Mouse (Mus musculus): Measurements from ENCODE around the gene E2f8. TPM values are rescaled to one million over a fixed set of nuclear protein-coding genes. Genes with fewer than 3 reads are reported as not detected.

Gene E2f8
- polyA plus RNA-seq, 1 experiment from 2014 or later: 22.7 TPM

- WGBS (ENCODE audit: insufficient replicate concordance): 76% methylated on average over 24 of the region's 24 CpGs
- H3K27ac ChIP-seq (ENCODE audit: low read depth, low read length): no peak overlapping the region
- ATAC-seq (replicated peaks; ENCODE audit: insufficient number of reproducible peaks, low FRiP score, low TSS enrichment): no peak
Measured at GRCm38 (mm10) chr7:48897539-48898163, 16.3 kb upstream of the E2f8 start.

GRCm38 (mm10) chr7:48896051-48896450 is 14.7 kb upstream of the E2f8 start:
- Histone ChIP-seq H3K27ac (ENCODE audit: low read depth, low read length) (peak overlapping the region; percentile 82), H3K4me1 (ENCODE audit: control insufficient read depth, insufficient read depth, low read length) (peaks cover 50% of the 10 kb centered on the region)

More at GRCm38 (mm10) chr7:48897539-48898163, 16.3 kb upstream of the E2f8 start:
- Histone ChIP-seq H3K9ac (ENCODE audit: low read depth, low read length) (no peak overlapping the region), H3K36me3 (ENCODE audit: control insufficient read depth, insufficient read depth, low read length) (no peaks in the 10 kb centered on the region), H3K27me3 (ENCODE audit: control insufficient read depth, insufficient read depth, low read length) (no peaks in the 10 kb centered on the region), H3K9me3 (replicated peaks; ENCODE audit: control insufficient read depth, low read length) (no peaks in the 10 kb centered on the region), H3K4me3 (ENCODE audit: low read depth, low read length) (no peak overlapping the region), H3K4me2 (no peak overlapping the region), H3K4me1 (ENCODE audit: control insufficient read depth, insufficient read depth, low read length) (peaks cover 50% of the 10 kb centered on the region)

GRCm38 (mm10) chr7:48895475-48895874 is 14.1 kb upstream of the E2f8 start:
- H3K27ac ChIP-seq (ENCODE audit: low read depth, low read length): peak overlapping the region; percentile 82

More at GRCm38 (mm10) chr7:48896051-48896450, 14.7 kb upstream of the E2f8 start:
- Histone ChIP-seq H3K9ac (ENCODE audit: low read depth, low read length) (0 out of 2 replicates have a peak overlapping the region, but pooled peaks have one; percentile 52), H3K4me3 (ENCODE audit: low read depth, low read length) (no peak overlapping the region), H3K36me3 (ENCODE audit: control insufficient read depth, insufficient read depth, low read length) (no peaks in the 10 kb centered on the region), H3K4me2 (no peak overlapping the region), H3K27me3 (ENCODE audit: control insufficient read depth, insufficient read depth, low read length) (no peaks in the 10 kb centered on the region), H3K9me3 (replicated peaks; ENCODE audit: control insufficient read depth, low read length) (no peaks in the 10 kb centered on the region)
- 48% methylated on average over 4 of the region's 4 CpGs for WGBS (ENCODE audit: insufficient replicate concordance)
- no peak for ATAC-seq (replicated peaks; ENCODE audit: insufficient number of reproducible peaks, low FRiP score, low TSS enrichment)

GRCm38 (mm10) chr7:48894763-48895162 is 13.4 kb upstream of the E2f8 start:
- Histone ChIP-seq H3K27ac (ENCODE audit: low read depth, low read length) (peak overlapping the region; percentile 82), H3K4me2 (no peak overlapping the region), H3K9me3 (replicated peaks; ENCODE audit: control insufficient read depth, low read length) (no peaks in the 10 kb centered on the region), H3K4me1 (ENCODE audit: control insufficient read depth, insufficient read depth, low read length) (peaks cover 41% of the 10 kb centered on the region), H3K36me3 (ENCODE audit: control insufficient read depth, insufficient read depth, low read length) (no peaks in the 10 kb centered on the region), H3K9ac (ENCODE audit: low read depth, low read length) (0 out of 2 replicates have a peak overlapping the region, but pooled peaks have one; percentile 28), H3K27me3 (ENCODE audit: control insufficient read depth, insufficient read depth, low read length) (no peaks in the 10 kb centered on the region), H3K4me3 (ENCODE audit: low read depth, low read length) (no peak overlapping the region)
- ATAC-seq (replicated peaks; ENCODE audit: insufficient number of reproducible peaks, low FRiP score, low TSS enrichment): no peak
- WGBS (ENCODE audit: insufficient replicate concordance): 59% methylated on average over 6 of the region's 6 CpGs

More at GRCm38 (mm10) chr7:48895475-48895874, 14.1 kb upstream of the E2f8 start:
- Histone ChIP-seq H3K4me2 (no peak overlapping the region), H3K4me1 (ENCODE audit: control insufficient read depth, insufficient read depth, low read length) (peaks cover 48% of the 10 kb centered on the region), H3K27me3 (ENCODE audit: control insufficient read depth, insufficient read depth, low read length) (no peaks in the 10 kb centered on the region), H3K4me3 (ENCODE audit: low read depth, low read length) (no peak overlapping the region), H3K36me3 (ENCODE audit: control insufficient read depth, insufficient read depth, low read length) (no peaks in the 10 kb centered on the region), H3K9me3 (replicated peaks; ENCODE audit: control insufficient read depth, low read length) (no peaks in the 10 kb centered on the region), H3K9ac (ENCODE audit: low read depth, low read length) (peak overlapping the region; percentile 52; the same call in 1 of the 2 replicates)
- 41% methylated on average over 4 of the region's 4 CpGs for WGBS (ENCODE audit: insufficient replicate concordance)
- ATAC-seq (replicated peaks; ENCODE audit: insufficient number of reproducible peaks, low FRiP score, low TSS enrichment): no peak

GRCm38 (mm10) chr7:48894152-48894551 is 12.8 kb upstream of the E2f8 start:
- H3K27me3 ChIP-seq (ENCODE audit: control insufficient read depth, insufficient read depth, low read length): no peaks in the 10 kb centered on the region
- no peak overlapping the region for H3K9ac ChIP-seq (ENCODE audit: low read depth, low read length)
- H3K4me3 ChIP-seq (ENCODE audit: low read depth, low read length): no peak overlapping the region
- H3K27ac ChIP-seq (ENCODE audit: low read depth, low read length): no peak overlapping the region
- no peak for ATAC-seq (replicated peaks; ENCODE audit: insufficient number of reproducible peaks, low FRiP score, low TSS enrichment)
- H3K36me3 ChIP-seq (ENCODE audit: control insufficient read depth, insufficient read depth, low read length): no peaks in the 10 kb centered on the region
- H3K9me3 ChIP-seq (replicated peaks; ENCODE audit: control insufficient read depth, low read length): no peaks in the 10 kb centered on the region
- WGBS (ENCODE audit: insufficient replicate concordance): 2% methylated on average over 6 of the region's 6 CpGs
- no peak overlapping the region for H3K4me2 ChIP-seq
- peaks cover 37% of the 10 kb centered on the region for H3K4me1 ChIP-seq (ENCODE audit: control insufficient read depth, insufficient read depth, low read length)

GRCm38 (mm10) chr7:48893093-48893492 is 11.7 kb upstream of the E2f8 start:
- no peaks in the 10 kb centered on the region for H3K9me3 ChIP-seq (replicated peaks; ENCODE audit: control insufficient read depth, low read length)
- no peaks in the 10 kb centered on the region for H3K27me3 ChIP-seq (ENCODE audit: control insufficient read depth, insufficient read depth, low read length)
- no peak overlapping the region for H3K4me2 ChIP-seq
- peaks cover 36% of the 10 kb centered on the region for H3K4me1 ChIP-seq (ENCODE audit: control insufficient read depth, insufficient read depth, low read length)
- no peaks in the 10 kb centered on the region for H3K36me3 ChIP-seq (ENCODE audit: control insufficient read depth, insufficient read depth, low read length)
- H3K27ac ChIP-seq (ENCODE audit: low read depth, low read length): no peak overlapping the region
- H3K4me3 ChIP-seq (ENCODE audit: low read depth, low read length): no peak overlapping the region
- no peak overlapping the region for H3K9ac ChIP-seq (ENCODE audit: low read depth, low read length)
- WGBS (ENCODE audit: insufficient replicate concordance): 88% methylated on average over 7 of the region's 7 CpGs
- no peak for ATAC-seq (replicated peaks; ENCODE audit: insufficient number of reproducible peaks, low FRiP score, low TSS enrichment)

- no peak overlapping the region for H3K9ac ChIP-seq (ENCODE audit: low read depth, low read length)
- H3K4me1 ChIP-seq (ENCODE audit: control insufficient read depth, insufficient read depth, low read length): peaks cover 28% of the 10 kb centered on the region
- ATAC-seq (replicated peaks; ENCODE audit: insufficient number of reproducible peaks, low FRiP score, low TSS enrichment): no peak
- H3K4me2 ChIP-seq: no peak overlapping the region
- 64% methylated on average over 5 of the region's 5 CpGs for WGBS (ENCODE audit: insufficient replicate concordance)
- H3K9me3 ChIP-seq (replicated peaks; ENCODE audit: control insufficient read depth, low read length): no peaks in the 10 kb centered on the region
- H3K4me3 ChIP-seq (ENCODE audit: low read depth, low read length): no peak overlapping the region
- H3K27me3 ChIP-seq (ENCODE audit: control insufficient read depth, insufficient read depth, low read length): no peaks in the 10 kb centered on the region
- H3K36me3 ChIP-seq (ENCODE audit: control insufficient read depth, insufficient read depth, low read length): no peaks in the 10 kb centered on the region
- H3K27ac ChIP-seq (ENCODE audit: low read depth, low read length): no peak overlapping the region
Measured at GRCm38 (mm10) chr7:48891029-48891428, 9.6 kb upstream of the E2f8 start.

GRCm38 (mm10) chr7:48888751-48889150 is 7.4 kb upstream of the E2f8 start:
- H3K9ac ChIP-seq (ENCODE audit: low read depth, low read length): no peak overlapping the region
- WGBS (ENCODE audit: insufficient replicate concordance): 71% methylated on average over 2 of the region's 2 CpGs
- ATAC-seq (replicated peaks; ENCODE audit: insufficient number of reproducible peaks, low FRiP score, low TSS enrichment): no peak
- H3K27ac ChIP-seq (ENCODE audit: low read depth, low read length): no peak overlapping the region
- no peaks in the 10 kb centered on the region for H3K9me3 ChIP-seq (replicated peaks; ENCODE audit: control insufficient read depth, low read length)
- H3K4me2 ChIP-seq: no peak overlapping the region
- H3K36me3 ChIP-seq (ENCODE audit: control insufficient read depth, insufficient read depth, low read length): no peaks in the 10 kb centered on the region
- no peaks in the 10 kb centered on the region for H3K27me3 ChIP-seq (ENCODE audit: control insufficient read depth, insufficient read depth, low read length)
- H3K4me1 ChIP-seq (ENCODE audit: control insufficient read depth, insufficient read depth, low read length): peaks cover 12% of the 10 kb centered on the region
- H3K4me3 ChIP-seq (ENCODE audit: low read depth, low read length): no peak overlapping the region

- H3K27me3 ChIP-seq (ENCODE audit: control insufficient read depth, insufficient read depth, low read length): no peaks in the 10 kb centered on the region
- peaks cover 12% of the 10 kb centered on the region for H3K4me1 ChIP-seq (ENCODE audit: control insufficient read depth, insufficient read depth, low read length)
- no peak for ATAC-seq (replicated peaks; ENCODE audit: insufficient number of reproducible peaks, low FRiP score, low TSS enrichment)
- no peak overlapping the region for H3K4me3 ChIP-seq (ENCODE audit: low read depth, low read length)
- 27% methylated on average over 8 of the region's 8 CpGs for WGBS (ENCODE audit: insufficient replicate concordance)
- H3K4me2 ChIP-seq: no peak overlapping the region
- H3K9me3 ChIP-seq (replicated peaks; ENCODE audit: control insufficient read depth, low read length): no peaks in the 10 kb centered on the region
- H3K9ac ChIP-seq (ENCODE audit: low read depth, low read length): no peak overlapping the region
- no peak overlapping the region for H3K27ac ChIP-seq (ENCODE audit: low read depth, low read length)
- no peaks in the 10 kb centered on the region for H3K36me3 ChIP-seq (ENCODE audit: control insufficient read depth, insufficient read depth, low read length)
Measured at GRCm38 (mm10) chr7:48887973-48888372, 6.6 kb upstream of the E2f8 start.
